Mouse (Mus musculus) gastrocnemius, adult 2 months (tissue): ENCODE results near the gene Rhbdd1. TPM values are rescaled to one million over a fixed set of nuclear protein-coding genes. Genes with fewer than 3 reads are reported as not detected.

Experiments used
- DNase-seq: peaks from one replicate; pipeline ENCODE4 v3.0.0; 2022
- H3K27ac ChIP-seq: fragments of 200-600 bp; 2 replicates; pipeline ENCODE4 v1.8.1; 2022; ENCODE audit warnings: mild to moderate bottlenecking
- H3K4me3 ChIP-seq: fragments of 200-600 bp; 2 replicates; pipeline ENCODE4 v1.8.1; 2022; ENCODE audit warnings: mild to moderate bottlenecking, moderate library complexity
- CTCF ChIP-seq: fragments of 200-600 bp; IDR thresholded peaks from 2 replicates; pipeline ENCODE4 v1.8.1; 2022; ENCODE audit warnings: antibody characterized with exemption, mild to moderate bottlenecking, moderate library complexity
- intact Hi-C: fragments of 180-260 bp; cut with DNase I; formaldehyde crosslinking; loops from one replicate; pipeline ENCODE4 v1.15.1; 2025
- total RNA-seq, 2 experiments: library from RNA; stranded (reverse); gene quantifications; 2 replicates each; pipeline ENCODE4 v1.2.3; 2021

Rhbdd1 gene
- total RNA-seq, 2 experiments from 2014 or later, result 8.4 to 8.5 TPM

GRCm38 (mm10) chr1:82298586-82298985 lies 17.7 kb upstream of the Rhbdd1 start:
- TF ChIP-seq CTCF, result no peak
- no peak for DNase-seq
- intact Hi-C loops, result no loop called here
- Histone ChIP-seq H3K27ac (no peak overlapping the region), H3K4me3 (no peak overlapping the region)

DNA sequence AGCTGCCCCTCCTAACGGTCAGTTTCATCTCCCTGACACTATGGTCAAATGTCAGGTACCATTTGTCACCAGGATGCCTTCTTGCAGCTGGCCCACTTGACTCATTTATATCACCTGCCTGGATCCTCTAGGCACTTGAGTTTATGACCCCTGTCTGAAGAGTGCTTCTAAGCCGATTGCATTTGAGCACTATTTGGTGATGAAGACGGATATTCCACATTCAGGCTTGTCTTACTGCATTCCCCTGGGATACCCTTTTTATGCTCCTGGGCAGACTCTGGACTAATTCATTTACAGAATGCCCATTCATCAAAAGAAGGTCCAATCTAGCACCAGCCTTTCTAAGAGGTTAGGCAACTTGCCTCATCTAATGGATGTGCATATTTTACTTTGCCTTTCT lies 11.8 kb upstream of the Rhbdd1 start:
- intact Hi-C loops, result no loop called here
- no peak for TF ChIP-seq CTCF
- Histone ChIP-seq H3K4me3 (no peak overlapping the region), H3K27ac (no peak overlapping the region)
- DNase-seq, result no peak

DNA sequence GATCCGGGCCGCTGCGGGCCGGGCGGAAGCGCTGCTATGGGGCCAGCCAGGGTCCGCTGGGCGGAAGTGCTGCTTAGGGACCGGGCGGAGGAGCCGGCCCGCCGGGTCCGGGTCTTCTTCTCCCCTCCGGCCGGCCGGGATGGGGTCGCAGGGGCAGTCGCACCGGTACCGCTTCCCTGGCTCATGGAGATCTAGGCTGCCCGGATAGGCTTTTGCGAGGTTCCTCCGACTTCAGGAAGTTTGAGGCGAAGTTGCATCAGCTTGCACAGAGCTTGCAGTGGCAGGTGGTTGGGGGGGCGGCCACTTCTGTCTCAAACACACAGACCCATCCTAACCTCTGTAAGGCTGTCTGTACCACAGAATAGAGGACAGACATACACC lies 484 bp downstream of the Rhbdd1 start:
- intact Hi-C loops, result loop anchor here (2.0 kb wide), 1 partner anchor 124 kb away; no protein-coding TSS in a partner anchor
- TF ChIP-seq CTCF, result no peak
- DNase-seq, result no peak
- Histone ChIP-seq H3K4me3 (peak overlapping the region; percentile 97), H3K27ac (peak overlapping the region; percentile 97)

- no peak overlapping the region for H3K27ac ChIP-seq
- intact Hi-C loops, result no loop called here
- DNase-seq, result no peak
- H3K4me3 ChIP-seq, result peak overlapping the region; percentile 30
- no peak for TF ChIP-seq CTCF
Measured at GRCm38 (mm10) chr1:82320456-82320855, 4.2 kb downstream of the Rhbdd1 start.

DNA sequence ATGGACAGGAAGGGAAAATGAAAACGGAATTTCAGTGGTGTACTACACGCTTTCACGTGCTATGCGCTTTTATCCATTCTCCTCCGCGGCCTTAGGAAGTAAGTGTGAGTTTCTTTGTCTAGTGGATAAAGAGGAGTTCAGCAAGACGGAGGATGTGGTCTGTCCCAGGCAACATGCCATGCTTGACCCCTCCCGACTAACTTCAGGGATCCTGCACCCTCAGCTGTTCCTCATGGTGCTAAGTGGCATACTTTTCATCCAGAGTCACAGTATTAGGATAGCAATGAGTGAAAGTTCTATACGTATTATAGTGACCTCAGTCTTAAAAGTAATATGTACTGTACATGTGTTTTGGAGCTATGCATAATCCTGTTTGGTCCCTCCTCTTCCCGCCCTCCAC lies 4.6 kb downstream of the Rhbdd1 start:
- DNase-seq, result no peak
- no peak overlapping the region for H3K27ac ChIP-seq
- H3K4me3 ChIP-seq, result peak overlapping the region; percentile 30
- no peak for TF ChIP-seq CTCF
- intact Hi-C loops, result no loop called here

GRCm38 (mm10) chr1:82321441-82321840 lies 5.2 kb downstream of the Rhbdd1 start:
- intact Hi-C loops, result no loop called here
- Histone ChIP-seq H3K27ac (no peak overlapping the region), H3K4me3 (no peak overlapping the region)
- no peak for TF ChIP-seq CTCF
- DNase-seq, result no peak

DNA sequence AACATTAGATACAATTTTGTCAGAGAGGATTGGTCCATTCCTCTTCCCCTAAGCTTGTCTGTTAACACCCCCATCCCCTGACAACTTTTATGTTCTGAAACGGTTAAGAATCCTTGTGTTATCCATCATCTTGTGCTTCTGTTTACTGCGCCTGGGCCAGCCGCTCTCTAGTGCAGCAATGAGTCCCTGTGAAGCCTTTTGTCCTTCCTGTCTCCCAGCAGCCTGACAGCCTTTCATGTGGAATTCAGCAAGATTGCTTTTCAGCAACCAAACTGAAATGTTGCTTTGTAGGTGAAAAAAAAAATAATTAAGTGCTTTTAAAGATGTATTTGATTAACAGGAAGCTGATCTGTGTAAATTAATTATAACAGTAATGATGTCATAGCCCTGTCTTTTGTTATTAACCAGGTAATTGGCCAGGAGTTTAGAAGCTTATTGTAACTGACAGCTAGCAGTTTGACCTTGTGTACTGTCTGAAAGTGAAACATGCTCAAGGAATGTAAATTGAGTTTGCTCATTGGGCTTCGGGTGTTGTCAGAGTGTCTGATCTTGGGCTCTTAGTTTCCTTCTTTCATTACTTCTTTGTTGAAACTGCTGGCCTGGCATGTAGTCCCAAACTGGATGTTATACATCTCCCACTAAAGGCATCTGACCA lies 8.0 kb downstream of the Rhbdd1 start:
- TF ChIP-seq CTCF, result no peak
- Histone ChIP-seq H3K27ac (no peak overlapping the region), H3K4me3 (no peak overlapping the region)
- no peak for DNase-seq
- intact Hi-C loops, result no loop called here

GRCm38 (mm10) chr1:82326120-82326519 lies 9.9 kb downstream of the Rhbdd1 start:
- TF ChIP-seq CTCF, result no peak
- no peak overlapping the region for H3K27ac ChIP-seq
- H3K4me3 ChIP-seq, result no peak overlapping the region
- no peak for DNase-seq
- intact Hi-C loops, result no loop called here

- no peak for TF ChIP-seq CTCF
- intact Hi-C loops, result no loop called here
- no peak overlapping the region for H3K4me3 ChIP-seq
- no peak for DNase-seq
- no peak overlapping the region for H3K27ac ChIP-seq
Measured at GRCm38 (mm10) chr1:82328033-82328775, 12.0 kb downstream of the Rhbdd1 start.

- Histone ChIP-seq H3K4me3 (no peak overlapping the region), H3K27ac (no peak overlapping the region)
- no peak for DNase-seq
- TF ChIP-seq CTCF, result no peak
- intact Hi-C loops, result no loop called here
Measured at GRCm38 (mm10) chr1:82329237-82329953, 13.1 kb downstream of the Rhbdd1 start.

- no peak for DNase-seq
- TF ChIP-seq CTCF, result no peak
- no peak overlapping the region for H3K4me3 ChIP-seq
- H3K27ac ChIP-seq, result no peak overlapping the region
- intact Hi-C loops, result no loop called here
Measured at GRCm38 (mm10) chr1:82329954-82330247, 13.6 kb downstream of the Rhbdd1 start.

DNA sequence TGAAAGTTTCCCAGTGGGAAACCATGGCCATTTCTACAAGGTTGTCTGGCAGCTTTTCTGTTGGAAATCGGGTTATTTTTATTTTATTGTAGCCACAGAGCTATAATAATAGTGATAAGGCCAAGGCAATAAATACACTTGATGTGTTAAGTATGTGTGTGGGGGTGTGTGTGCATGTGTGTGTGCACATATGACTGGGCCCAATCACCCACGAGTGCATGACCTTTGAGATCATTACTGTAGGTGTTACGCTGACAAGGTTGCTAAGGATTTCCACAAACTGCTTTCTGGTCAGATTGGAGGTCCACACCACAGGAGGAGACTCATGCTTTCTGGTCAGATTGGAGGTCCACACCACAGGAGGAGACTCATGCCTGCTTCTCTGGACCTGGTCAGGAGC lies 18.3 kb downstream of the Rhbdd1 start:
- no peak overlapping the region for H3K4me3 ChIP-seq
- TF ChIP-seq CTCF, result no peak
- no peak for DNase-seq
- H3K27ac ChIP-seq, result no peak overlapping the region
- intact Hi-C loops, result no loop called here

DNA sequence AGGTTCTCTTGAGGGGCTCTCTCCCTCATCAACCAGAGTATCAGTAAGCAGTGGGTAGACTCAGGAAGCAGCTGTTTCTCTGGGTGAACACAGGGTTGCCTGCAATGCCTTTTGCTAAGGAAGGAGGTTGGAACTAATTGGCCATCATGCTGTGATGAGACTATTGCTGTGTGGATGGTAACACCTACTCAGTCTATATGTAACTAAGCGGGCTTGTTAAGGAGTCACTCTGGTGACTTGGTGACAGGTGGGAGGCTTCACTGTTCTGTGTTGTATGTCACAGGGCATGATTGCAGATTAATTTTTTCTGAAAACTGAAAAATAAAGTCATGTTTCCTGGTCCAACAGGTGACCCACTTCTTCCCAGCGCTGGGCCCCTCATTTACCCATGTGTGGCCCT lies 36.8 kb downstream of the Rhbdd1 start:
- TF ChIP-seq CTCF, result no peak
- Histone ChIP-seq H3K27ac (no peak overlapping the region), H3K4me3 (no peak overlapping the region)
- intact Hi-C loops, result no loop called here
- DNase-seq, result no peak
